Mouse (Mus musculus) bone marrow, adult 2 months (tissue): ENCODE measurements around the gene Olfr312.

ENCODE experiments used
- CTCF ChIP-seq: fragments of 200-500 bp; IDR thresholded peaks from 2 replicates; pipeline ENCODE4 v1.5.1; 2011; ENCODE audit warnings: low read length, control low read depth; ENCODE audit not compliant: control insufficient read depth, insufficient read depth
- POLR2A ChIP-seq: fragments of 200-500 bp; IDR thresholded peaks from 2 replicates; pipeline ENCODE4 v1.6.1; 2011; ENCODE audit warnings: low read depth, mild to moderate bottlenecking, control low read depth, low read length, borderline replicate concordance; ENCODE audit not compliant: control insufficient read depth

DNA sequence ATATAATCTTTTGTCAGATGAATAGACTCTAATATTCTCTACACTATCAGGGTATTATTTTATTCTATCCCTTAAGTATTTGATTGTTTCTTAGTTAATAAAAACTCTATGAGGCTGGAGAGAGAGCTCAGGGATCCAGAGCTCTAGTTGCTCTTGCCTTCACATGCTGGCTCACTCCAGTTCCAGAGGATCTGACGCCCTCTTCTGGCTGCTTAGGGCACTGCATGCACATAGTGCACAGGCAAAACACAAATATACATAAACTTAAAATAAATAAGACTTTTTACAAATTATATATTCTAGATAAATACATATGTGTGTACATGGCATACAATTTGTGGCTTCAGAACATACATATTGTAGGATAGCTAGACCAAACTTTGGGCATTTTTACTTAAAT lies 17.0 kb upstream of the Olfr312 start:
- TF ChIP-seq CTCF (peak; percentile 33; the same call in 1 of the 2 replicates), POLR2A (no peak)
